Mouse (Mus musculus): ENCODE measurements around the gene Skp2. TPM values are rescaled to one million over a fixed set of nuclear protein-coding genes. Genes with fewer than 3 reads are reported as not detected.
"Not testable (repeated sequence)": the region's sequence is repeated elsewhere in the genome, so short reads cannot be mapped to it uniquely, and the experiment has no call there.

Gene Skp2
- polyA plus RNA-seq (2015; fragmentation: Nextera tagmentation; extraction: Ambion mirVana) = 6.0 and 6.4 TPM in 2 replicates

GRCm38 (mm10) chr15:9155325-9155724 is at the start of gene Skp2:
Gene Skp2, minus strand, starts transcription at chr15:9155425.
- Histone ChIP-seq H3K4me1 (ENCODE audit: insufficient read depth) (no peaks in the 10 kb centered on the region), H3K4me2 (ENCODE audit: low read depth, low read length) (no peak within 1 kb of the TSS), H3K36me3 (replicated peaks; ENCODE audit: insufficient read depth, low read length) (peaks cover 36% of the 10 kb centered on the region), H3K9me3 (ENCODE audit: low read length) (no peaks in the 10 kb centered on the region), H3K27me3 (ENCODE audit: insufficient read depth, low read length) (no peaks in the 10 kb centered on the region), H3K27ac (ENCODE audit: low read depth) (no peak within 1 kb of the TSS), H3K9ac (replicated peaks) (no peak within 1 kb of the TSS), H3K4me3 (ENCODE audit: low read depth, low read length) (no peak within 1 kb of the TSS)
- no peak for TF ChIP-seq CTCF (IDR thresholded peaks at IDR 0.05; ENCODE audit: low read depth)
- no peak for ATAC-seq
- DNase-seq = no peak

- Histone ChIP-seq H3K27ac (ENCODE audit: low read depth) (no peak overlapping the region), H3K27me3 (ENCODE audit: insufficient read depth, low read length) (no peaks in the 10 kb centered on the region), H3K9ac (replicated peaks) (no peak overlapping the region), H3K4me2 (ENCODE audit: low read depth, low read length) (no peak overlapping the region), H3K4me1 (ENCODE audit: insufficient read depth) (no peaks in the 10 kb centered on the region), H3K9me3 (ENCODE audit: low read length) (no peaks in the 10 kb centered on the region), H3K36me3 (replicated peaks; ENCODE audit: insufficient read depth, low read length) (peaks cover 11% of the 10 kb centered on the region), H3K4me3 (ENCODE audit: low read depth, low read length) (no peak overlapping the region)
- DNase-seq = no peak
- WGBS (ENCODE audit: insufficient replicate concordance) = 45% methylated on average over 6 of the region's 6 CpGs
- no peak for TF ChIP-seq EP300 (IDR thresholded peaks at IDR 0.05; ENCODE audit: low read depth)
- TF ChIP-seq CTCF (IDR thresholded peaks at IDR 0.05; ENCODE audit: low read depth) = no peak
- ATAC-seq = no peak
These were observed 43.2 kb upstream of the Skp2 start for GRCm38 (mm10) chr15:9198421-9198820.

GRCm38 (mm10) chr15:9192685-9193084 is 37.5 kb upstream of the Skp2 start:
- not testable (repeated sequence) for H3K9me3 ChIP-seq (ENCODE audit: low read length); H3K4me3 ChIP-seq (ENCODE audit: low read depth, low read length); ATAC-seq; H3K27me3 ChIP-seq (ENCODE audit: insufficient read depth, low read length); H3K4me1 ChIP-seq (ENCODE audit: insufficient read depth); DNase-seq; H3K27ac ChIP-seq (ENCODE audit: low read depth); H3K4me2 ChIP-seq (ENCODE audit: low read depth, low read length); H3K9ac ChIP-seq (replicated peaks)
- TF ChIP-seq CTCF (IDR thresholded peaks at IDR 0.05; ENCODE audit: low read depth) = peak; percentile 55
- H3K36me3 ChIP-seq (replicated peaks; ENCODE audit: insufficient read depth, low read length) = peaks cover 21% of the 10 kb centered on the region

- ATAC-seq = no peak
- Histone ChIP-seq H3K27ac (ENCODE audit: low read depth) (no peak overlapping the region), H3K9me3 (ENCODE audit: low read length) (no peaks in the 10 kb centered on the region), H3K4me2 (ENCODE audit: low read depth, low read length) (no peak overlapping the region), H3K4me3 (ENCODE audit: low read depth, low read length) (no peak overlapping the region), H3K9ac (replicated peaks) (no peak overlapping the region), H3K4me1 (ENCODE audit: insufficient read depth) (no peaks in the 10 kb centered on the region), H3K36me3 (replicated peaks; ENCODE audit: insufficient read depth, low read length) (peaks cover 24% of the 10 kb centered on the region), H3K27me3 (ENCODE audit: insufficient read depth, low read length) (no peaks in the 10 kb centered on the region)
- WGBS (ENCODE audit: insufficient replicate concordance) = 80% methylated on average over 2 of the region's 2 CpGs
- TF ChIP-seq EP300 (IDR thresholded peaks at IDR 0.05; ENCODE audit: low read depth) (no peak), CTCF (IDR thresholded peaks at IDR 0.05; ENCODE audit: low read depth) (no peak)
- DNase-seq = no peak
These were observed 34.6 kb upstream of the Skp2 start for GRCm38 (mm10) chr15:9189796-9190195.

GRCm38 (mm10) chr15:9183995-9184394 is 28.8 kb upstream of the Skp2 start:
- H3K9ac ChIP-seq (replicated peaks) = no peak overlapping the region
- ATAC-seq = no peak
- H3K4me3 ChIP-seq (ENCODE audit: low read depth, low read length) = no peak overlapping the region
- no peak overlapping the region for H3K4me2 ChIP-seq (ENCODE audit: low read depth, low read length)
- H3K27me3 ChIP-seq (ENCODE audit: insufficient read depth, low read length) = no peaks in the 10 kb centered on the region
- H3K4me1 ChIP-seq (ENCODE audit: insufficient read depth) = no peaks in the 10 kb centered on the region
- 85% methylated on average over 5 of the region's 5 CpGs for WGBS (ENCODE audit: insufficient replicate concordance)
- no peak for DNase-seq
- H3K27ac ChIP-seq (ENCODE audit: low read depth) = no peak overlapping the region
- TF ChIP-seq EP300 (IDR thresholded peaks at IDR 0.05; ENCODE audit: low read depth) = no peak
- TF ChIP-seq CTCF (IDR thresholded peaks at IDR 0.05; ENCODE audit: low read depth) = no peak
- H3K36me3 ChIP-seq (replicated peaks; ENCODE audit: insufficient read depth, low read length) = peaks cover 27% of the 10 kb centered on the region
- no peaks in the 10 kb centered on the region for H3K9me3 ChIP-seq (ENCODE audit: low read length)

GRCm38 (mm10) chr15:9177038-9177437 is 21.8 kb upstream of the Skp2 start:
- DNase-seq (no peak), ATAC-seq (no peak)
- WGBS (ENCODE audit: insufficient replicate concordance) = 64% methylated on average over 3 of the region's 3 CpGs
- H3K4me2 ChIP-seq (ENCODE audit: low read depth, low read length) = no peak overlapping the region
- no peak overlapping the region for H3K27ac ChIP-seq (ENCODE audit: low read depth)
- no peak overlapping the region for H3K4me3 ChIP-seq (ENCODE audit: low read depth, low read length)
- H3K9ac ChIP-seq (replicated peaks) = no peak overlapping the region
- H3K4me1 ChIP-seq (ENCODE audit: insufficient read depth) = no peaks in the 10 kb centered on the region
- H3K27me3 ChIP-seq (ENCODE audit: insufficient read depth, low read length) = no peaks in the 10 kb centered on the region
- H3K36me3 ChIP-seq (replicated peaks; ENCODE audit: insufficient read depth, low read length) = peaks cover 22% of the 10 kb centered on the region
- no peaks in the 10 kb centered on the region for H3K9me3 ChIP-seq (ENCODE audit: low read length)
- TF ChIP-seq CTCF (IDR thresholded peaks at IDR 0.05; ENCODE audit: low read depth) (no peak), EP300 (IDR thresholded peaks at IDR 0.05; ENCODE audit: low read depth) (no peak)

GRCm38 (mm10) chr15:9164125-9164524 is 8.9 kb upstream of the Skp2 start:
- 79% methylated on average over 6 of the region's 6 CpGs for WGBS (ENCODE audit: insufficient replicate concordance)
- Histone ChIP-seq H3K36me3 (replicated peaks; ENCODE audit: insufficient read depth, low read length) (0 out of 2 replicates have a peak, but pooled peaks cover 14% of the 10 kb centered on the region), H3K27ac (ENCODE audit: low read depth) (no peak overlapping the region), H3K4me3 (ENCODE audit: low read depth, low read length) (no peak overlapping the region), H3K27me3 (ENCODE audit: insufficient read depth, low read length) (no peaks in the 10 kb centered on the region), H3K4me2 (ENCODE audit: low read depth, low read length) (no peak overlapping the region), H3K4me1 (ENCODE audit: insufficient read depth) (no peaks in the 10 kb centered on the region), H3K9ac (replicated peaks) (no peak overlapping the region), H3K9me3 (ENCODE audit: low read length) (no peaks in the 10 kb centered on the region)
- ATAC-seq (no peak), DNase-seq (no peak)
- TF ChIP-seq CTCF (IDR thresholded peaks at IDR 0.05; ENCODE audit: low read depth) (no peak), EP300 (IDR thresholded peaks at IDR 0.05; ENCODE audit: low read depth) (no peak)

All from liver, postnatal 0 days (tissue).